Mouse (Mus musculus): ENCODE measurements around the gene Tinagl1.

DNA sequence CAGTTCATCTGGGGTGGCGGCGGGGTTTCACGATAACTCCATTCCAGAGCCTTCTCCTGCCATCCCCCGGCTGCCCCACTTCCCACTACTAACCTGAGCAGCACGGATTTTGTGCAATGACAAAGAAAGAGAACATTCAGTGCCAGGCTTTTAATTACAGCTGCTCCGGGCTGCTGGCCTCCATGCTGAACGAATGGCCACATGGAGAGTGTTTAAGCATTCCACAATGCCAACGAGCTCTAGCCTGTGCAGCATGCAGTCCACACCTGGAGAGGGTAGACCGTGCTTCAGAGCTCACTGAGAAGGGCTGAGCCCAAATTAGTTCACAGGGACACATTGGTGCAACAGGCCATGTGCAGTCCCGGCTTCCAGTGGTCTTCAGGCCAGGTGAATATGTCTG, 44.8 kb downstream of the Tinagl1 start:
- no peak for TF ChIP-seq POLR2A (IDR thresholded peaks at IDR 0.05; ENCODE audit: borderline replicate concordance, control insufficient read depth, low read depth, low read length)
- no peak for TF ChIP-seq CTCF (IDR thresholded peaks at IDR 0.05; ENCODE audit: control insufficient read depth, insufficient read depth, low read length)
